Mouse (Mus musculus) hindbrain, postnatal 0 days (tissue): ENCODE measurements around the gene Aldh3a1. TPM values are rescaled to one million over a fixed set of nuclear protein-coding genes. Genes with fewer than 3 reads are reported as not detected.

Experiments
- ATAC-seq: fragments of 200-750 bp; cut with Nextera tagmentation; 2 replicates; pipeline ENCODE4 v1.8.0; 2017; ENCODE audit warnings: mild to moderate bottlenecking, moderate TSS enrichment, moderate library complexity
- DNase-seq: peaks from one replicate; pipeline ENCODE4 v3.0.0-alpha.2; 2015; ENCODE audit warnings: low spot score
- H3K27ac ChIP-seq: fragments of 300-500 bp; sonication (generic); 2 replicates; pipeline ENCODE4 v1.5.1; 2014; ENCODE audit warnings: mild to moderate bottlenecking
- H3K27me3 ChIP-seq: fragments of 300-500 bp; sonication (generic); 2 replicates; pipeline ENCODE4 v1.6.1; 2014; ENCODE audit warnings: low read length, mixed read lengths; ENCODE audit not compliant: insufficient read depth
- H3K36me3 ChIP-seq: fragments of 300-500 bp; sonication (generic); 2 replicates; pipeline ENCODE4 v1.6.1; 2014; ENCODE audit warnings: low read length, mixed read lengths; ENCODE audit not compliant: insufficient read depth
- H3K4me1 ChIP-seq: fragments of 300-500 bp; sonication (generic); 2 replicates; pipeline ENCODE4 v1.6.1; 2014; ENCODE audit warnings: antibody characterized with exemption, low read length, mixed read lengths; ENCODE audit not compliant: insufficient read depth
- H3K4me2 ChIP-seq: fragments of 300-500 bp; sonication (generic); 2 replicates; pipeline ENCODE4 v1.6.1; 2014; ENCODE audit warnings: low read depth, mild to moderate bottlenecking, low read length, moderate library complexity, mixed read lengths
- H3K4me3 ChIP-seq: fragments of 300-500 bp; sonication (generic); 2 replicates; pipeline ENCODE4 v1.5.1; 2014; ENCODE audit warnings: low read length
- H3K9ac ChIP-seq: fragments of 300-500 bp; sonication (generic); replicated peaks from 2 replicates; pipeline ENCODE4 v1.6.1; 2014; ENCODE audit warnings: mild to moderate bottlenecking, low read length, moderate library complexity, mixed read lengths
- H3K9me3 ChIP-seq: fragments of 300-500 bp; sonication (generic); 2 replicates; pipeline ENCODE4 v1.6.1; 2016; ENCODE audit warnings: low read length, mixed read lengths
- CTCF ChIP-seq: IDR thresholded peaks from 2 replicates; pipeline ENCODE4 v1.5.1; 2016; ENCODE audit warnings: antibody characterized with exemption, control low read depth, low read depth
- WGBS: fragments of 180-500 bp; shearing (Covaris S2); extraction: QIAGEN DNeasy Blood & Tissue Kit; methylation state at CpG from one replicate; pipeline ENCODE4 v1.1.7; 2014; 5-methylcytosine and 5-hydroxymethylcytosine counted together
- polyA plus RNA-seq: library from polyadenylated mRNA; unstranded; fragments of >200 nt; fragmentation: Nextera tagmentation; extraction: Ambion mirVana; gene quantifications from 2 replicates; pipeline ENCODE4 v1.2.1, GENCODE M21; 2015
- total RNA-seq: library from RNA; depleted of rRNA; stranded (reverse); fragments of >200 nt; gene quantifications from 2 replicates; pipeline ENCODE4 v1.2.3, GENCODE M21; 2014

Aldh3a1 gene
- total and polyA plus RNA-seq, 2 experiments from 2014 or later, result 0.63 to 0.94 TPM

- ATAC-seq, result no peak
Observed at GRCm38 (mm10) chr11:61222007-61222406, 14.7 kb downstream of the Aldh3a1 start.

GRCm38 (mm10) chr11:61222971-61223745 is 15.8 kb downstream of the Aldh3a1 start:
- WGBS, result 87% methylated on average over 9 of the region's 9 CpGs
- no peak overlapping the region for H3K4me2 ChIP-seq

More at GRCm38 (mm10) chr11:61222007-61222406, 14.7 kb downstream of the Aldh3a1 start:
- no peak overlapping the region for H3K4me3 ChIP-seq
- no peak overlapping the region for H3K9ac ChIP-seq
- no peaks in the 10 kb centered on the region for H3K9me3 ChIP-seq
- H3K4me2 ChIP-seq, result no peak overlapping the region
- H3K27me3 ChIP-seq, result no peaks in the 10 kb centered on the region
- DNase-seq, result no peak
- WGBS, result 83% methylated on average over 1 of the region's 1 CpGs
- TF ChIP-seq CTCF, result no peak
- no peaks in the 10 kb centered on the region for H3K36me3 ChIP-seq
- H3K4me1 ChIP-seq, result no peaks in the 10 kb centered on the region
- H3K27ac ChIP-seq, result no peak overlapping the region

GRCm38 (mm10) chr11:61224234-61224744 is 17.0 kb downstream of the Aldh3a1 start:
- ATAC-seq (no peak), DNase-seq (no peak)
- H3K9me3 ChIP-seq, result no peaks in the 10 kb centered on the region
- H3K4me2 ChIP-seq, result no peak overlapping the region
- WGBS, result 79% methylated on average over 6 of the region's 6 CpGs
- 0 out of 2 replicates have a peak, but pooled peaks cover 3% of the 10 kb centered on the region for H3K4me1 ChIP-seq
- no peak overlapping the region for H3K27ac ChIP-seq
- H3K9ac ChIP-seq, result no peak overlapping the region
- TF ChIP-seq CTCF, result no peak
- no peaks in the 10 kb centered on the region for H3K27me3 ChIP-seq
- no peaks in the 10 kb centered on the region for H3K36me3 ChIP-seq
- no peak overlapping the region for H3K4me3 ChIP-seq

More at GRCm38 (mm10) chr11:61222971-61223745, 15.8 kb downstream of the Aldh3a1 start:
- Histone ChIP-seq H3K4me3 (no peak overlapping the region), H3K9me3 (no peaks in the 10 kb centered on the region), H3K9ac (no peak overlapping the region), H3K27ac (no peak overlapping the region), H3K36me3 (no peaks in the 10 kb centered on the region), H3K27me3 (no peaks in the 10 kb centered on the region), H3K4me1 (0 out of 2 replicates have a peak, but pooled peaks cover 3% of the 10 kb centered on the region)
- no peak for ATAC-seq
- no peak for DNase-seq
- no peak for TF ChIP-seq CTCF

GRCm38 (mm10) chr11:61224907-61225306 is 17.6 kb downstream of the Aldh3a1 start:
- H3K9ac ChIP-seq, result no peak overlapping the region
- no peak overlapping the region for H3K4me3 ChIP-seq
- H3K27ac ChIP-seq, result no peak overlapping the region; the same call in 1 of the 2 replicates
- ATAC-seq (no peak), DNase-seq (no peak)
- no peaks in the 10 kb centered on the region for H3K36me3 ChIP-seq
- TF ChIP-seq CTCF, result no peak
- no peaks in the 10 kb centered on the region for H3K9me3 ChIP-seq
- 0 out of 2 replicates have a peak, but pooled peaks cover 3% of the 10 kb centered on the region for H3K4me1 ChIP-seq
- no peak overlapping the region for H3K4me2 ChIP-seq
- H3K27me3 ChIP-seq, result no peaks in the 10 kb centered on the region
- 92% methylated on average over 10 of the region's 10 CpGs for WGBS

GRCm38 (mm10) chr11:61225511-61225910 is 18.2 kb downstream of the Aldh3a1 start:
- no peak for DNase-seq
- H3K4me3 ChIP-seq, result no peak overlapping the region

GRCm38 (mm10) chr11:61225941-61226412 is 18.6 kb downstream of the Aldh3a1 start:
- no peak for TF ChIP-seq CTCF
- no peak overlapping the region for H3K4me2 ChIP-seq
- H3K4me1 ChIP-seq, result 0 out of 2 replicates have a peak, but pooled peaks cover 3% of the 10 kb centered on the region
- no peak overlapping the region for H3K4me3 ChIP-seq
- 56% methylated on average over 6 of the region's 6 CpGs for WGBS
- H3K27me3 ChIP-seq, result no peaks in the 10 kb centered on the region
- DNase-seq, result peak; percentile 70
- H3K9ac ChIP-seq, result no peak overlapping the region
- H3K36me3 ChIP-seq, result no peaks in the 10 kb centered on the region
- H3K9me3 ChIP-seq, result no peaks in the 10 kb centered on the region
- peak overlapping the region; percentile 70 for H3K27ac ChIP-seq
- peak; percentile 56 for ATAC-seq

More at GRCm38 (mm10) chr11:61225511-61225910, 18.2 kb downstream of the Aldh3a1 start:
- H3K9me3 ChIP-seq, result no peaks in the 10 kb centered on the region
- peak overlapping the region; percentile 70 for H3K27ac ChIP-seq
- H3K4me2 ChIP-seq, result no peak overlapping the region
- H3K4me1 ChIP-seq, result 0 out of 2 replicates have a peak, but pooled peaks cover 3% of the 10 kb centered on the region
- ATAC-seq, result no peak
- H3K36me3 ChIP-seq, result no peaks in the 10 kb centered on the region
- H3K9ac ChIP-seq, result no peak overlapping the region
- no peaks in the 10 kb centered on the region for H3K27me3 ChIP-seq
- 69% methylated on average over 4 of the region's 4 CpGs for WGBS
- no peak for TF ChIP-seq CTCF
